Mouse (Mus musculus): Measurements from ENCODE around the gene Xpc.

DNA sequence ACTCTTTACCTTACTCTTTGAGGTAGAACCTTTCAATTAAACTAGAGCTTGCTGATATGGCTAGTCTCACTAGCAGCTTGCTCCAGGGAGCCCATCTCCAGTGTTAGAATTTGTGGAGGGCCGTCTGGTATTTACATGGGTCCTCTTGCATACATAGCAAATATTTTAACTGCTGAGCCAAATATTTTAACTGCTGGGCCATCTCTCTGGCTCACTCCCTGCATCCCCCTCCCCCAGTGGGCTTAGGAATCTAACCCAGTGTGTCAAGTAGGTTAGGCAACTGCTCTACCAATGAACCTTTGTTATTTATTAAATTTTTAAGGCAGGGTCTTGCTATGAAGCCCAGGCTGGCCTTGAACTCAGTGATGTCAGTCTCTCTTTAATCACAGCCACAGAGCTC lies 42.9 kb upstream of the Xpc start:
- TF ChIP-seq POLR2A (IDR thresholded peaks at IDR 0.05; ENCODE audit: borderline replicate concordance, extremely low read depth, low read depth, low read length): no peak
- TF ChIP-seq CTCF (IDR thresholded peaks at IDR 0.05; ENCODE audit: insufficient read depth, low read length): no peak

All from lung, adult 2 months (tissue).